Mouse (Mus musculus): Measurements from ENCODE around the gene Prpf4. TPM values are rescaled to one million over a fixed set of nuclear protein-coding genes. Genes with fewer than 3 reads are reported as not detected.

Gene Prpf4
- total RNA-seq, 4 experiments from 2014 or later: 16.9 to 18.2 (median 17.4) TPM

- no peak for DNase-seq (ENCODE audit: low spot score in 2 of 2)
These were observed 18.7 kb upstream of the Prpf4 start for GRCm38 (mm10) chr4:62389592-62390512.

- DNase-seq (ENCODE audit: low spot score in 2 of 2): no peak
These were observed 16.7 kb upstream of the Prpf4 start for GRCm38 (mm10) chr4:62391892-62392291.

- DNase-seq (ENCODE audit: low spot score in 2 of 2): no peak
These were observed 15.1 kb upstream of the Prpf4 start for GRCm38 (mm10) chr4:62393459-62393858.

- DNase-seq (ENCODE audit: low spot score in 2 of 2): no peak
These were observed 12.8 kb upstream of the Prpf4 start for GRCm38 (mm10) chr4:62395806-62396205.

GRCm38 (mm10) chr4:62397616-62398365 is 10.8 kb upstream of the Prpf4 start:
- DNase-seq (ENCODE audit: low spot score in 2 of 2): no peak

GRCm38 (mm10) chr4:62398956-62399355 is 9.6 kb upstream of the Prpf4 start:
- no peak for DNase-seq (ENCODE audit: low spot score in 2 of 2)

DNA sequence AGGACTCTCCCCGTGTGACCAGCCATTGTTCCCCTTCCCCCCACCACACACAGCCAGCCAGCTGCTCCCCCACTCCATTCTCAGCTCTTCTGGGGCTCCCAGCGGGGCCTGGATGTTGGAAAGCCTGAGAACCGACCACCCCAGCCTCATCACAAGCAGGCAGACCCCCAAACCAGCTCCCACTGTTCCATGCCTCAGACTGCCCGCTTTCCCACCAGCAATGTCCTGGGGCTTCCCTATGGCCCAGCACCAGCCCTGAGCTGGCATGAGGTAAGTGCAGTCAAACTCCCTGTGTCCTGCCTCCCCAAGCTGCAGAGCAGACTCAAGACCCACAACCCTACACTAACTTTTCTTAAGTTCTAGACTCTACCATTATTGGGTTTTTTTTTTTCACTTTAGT is 2.5 kb upstream of the Prpf4 start:
- DNase-seq (ENCODE audit: low spot score in 2 of 2): no peak

- no peak for DNase-seq (ENCODE audit: low spot score in 2 of 2)
These were observed 641 bp upstream of the Prpf4 start for GRCm38 (mm10) chr4:62407730-62408582.

DNA sequence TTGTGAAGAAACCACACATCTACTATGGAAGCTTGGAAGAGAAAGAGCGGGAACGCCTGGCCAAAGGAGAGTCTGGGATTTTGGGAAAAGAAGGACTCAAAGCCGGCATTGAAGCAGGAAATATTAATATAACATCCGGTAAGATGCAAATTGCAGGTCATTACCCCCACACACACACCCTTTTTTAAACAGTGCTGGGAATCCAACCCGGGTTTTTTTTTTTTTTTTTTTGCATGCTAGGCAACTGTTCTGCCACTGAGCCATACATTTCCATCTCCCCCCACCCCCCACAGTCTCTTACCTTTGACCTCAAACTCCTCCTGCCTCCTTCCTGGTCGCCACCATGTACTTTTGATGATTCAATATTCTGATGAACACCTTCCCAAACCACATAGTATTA is 1.0 kb downstream of the Prpf4 start:
- DNase-seq (ENCODE audit: low spot score in 2 of 2): no peak

GRCm38 (mm10) chr4:62410325-62410724 is 1.7 kb downstream of the Prpf4 start:
- no peak for DNase-seq (ENCODE audit: low spot score in 2 of 2)

GRCm38 (mm10) chr4:62411606-62412005 is 3.0 kb downstream of the Prpf4 start:
- DNase-seq (ENCODE audit: low spot score in 2 of 2): no peak

DNA sequence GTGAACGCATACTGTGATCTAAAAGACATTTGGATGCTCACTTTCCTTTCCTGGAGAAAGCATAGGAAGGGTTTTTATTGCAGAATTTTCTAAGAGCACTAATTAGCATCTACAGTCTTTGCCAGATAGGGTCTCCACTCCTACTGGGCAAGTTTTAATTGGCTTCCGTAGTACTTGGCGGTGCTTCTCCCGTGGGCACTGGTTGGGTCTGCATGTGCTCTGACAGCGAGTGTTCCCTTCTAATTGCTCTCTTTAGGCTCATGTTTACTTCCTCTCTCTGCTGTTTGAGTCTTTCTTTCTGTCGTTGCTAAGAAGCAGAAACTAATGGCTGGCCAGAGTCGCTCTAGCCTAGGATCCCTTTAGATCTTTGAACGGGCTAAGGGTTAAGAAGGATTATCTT is 9.9 kb downstream of the Prpf4 start:
- DNase-seq (ENCODE audit: low spot score in 2 of 2): no peak

DNA sequence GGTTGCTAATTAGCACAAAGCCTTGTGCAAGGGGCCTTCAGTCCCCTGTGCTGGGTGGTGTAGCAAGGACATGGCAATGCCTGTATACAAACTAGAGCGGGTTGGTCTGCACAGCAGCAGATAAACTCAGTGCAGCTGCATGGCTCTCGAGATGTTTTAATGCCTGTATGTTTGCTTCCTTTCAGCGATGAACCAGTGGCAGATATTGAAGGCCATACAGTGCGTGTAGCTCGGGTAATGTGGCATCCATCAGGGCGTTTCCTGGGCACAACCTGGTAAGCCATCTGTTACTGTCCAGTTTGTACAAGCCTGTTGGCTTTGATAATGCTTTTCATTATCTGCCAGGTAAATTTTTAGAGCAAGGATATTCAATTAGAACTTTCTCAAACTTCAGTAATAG is 10.5 kb downstream of the Prpf4 start:
- no peak for DNase-seq (ENCODE audit: low spot score in 2 of 2)

- no peak for DNase-seq (ENCODE audit: low spot score in 2 of 2)
These were observed 17.3 kb downstream of the Prpf4 start for GRCm38 (mm10) chr4:62425891-62426290.

DNA sequence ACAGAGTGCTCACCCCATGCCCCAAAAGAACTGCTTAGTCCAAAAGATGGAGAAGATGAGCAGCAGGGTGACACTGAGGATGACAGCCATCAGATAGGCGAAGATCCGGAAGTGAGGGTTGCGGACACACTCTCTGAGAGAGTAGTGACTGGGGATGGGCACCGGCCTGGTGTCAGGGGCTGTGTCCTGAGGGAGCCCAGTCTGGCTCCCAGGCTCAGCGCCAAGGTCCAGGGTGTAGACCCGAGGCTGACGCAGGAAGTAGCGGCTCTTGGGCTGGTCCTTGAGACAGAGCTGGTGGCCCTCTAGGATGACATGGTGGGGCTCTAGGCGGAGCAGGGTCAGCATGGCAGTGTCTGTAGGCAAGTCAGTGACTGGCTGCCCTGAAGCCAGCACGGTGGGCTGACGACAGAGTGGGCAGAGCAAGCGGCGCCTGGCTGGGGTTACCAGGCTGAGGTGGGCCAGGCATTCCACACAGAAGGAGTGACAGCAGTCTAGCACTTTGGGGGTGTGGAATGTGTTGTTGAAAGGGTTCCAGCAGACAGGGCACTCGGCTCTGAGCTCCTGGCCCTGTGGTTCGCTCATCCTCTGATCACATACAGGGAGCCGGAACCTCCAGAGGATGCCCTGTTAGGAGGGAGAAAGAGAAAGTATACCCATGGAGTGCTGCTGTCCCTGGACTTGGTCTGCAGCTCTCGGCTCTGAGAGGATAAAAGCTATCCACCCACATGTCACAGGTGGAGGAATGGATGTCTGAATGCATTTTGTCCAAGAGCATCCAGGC is 19.6 kb downstream of the Prpf4 start:
- no peak for DNase-seq (ENCODE audit: low spot score in 2 of 2)

DNA sequence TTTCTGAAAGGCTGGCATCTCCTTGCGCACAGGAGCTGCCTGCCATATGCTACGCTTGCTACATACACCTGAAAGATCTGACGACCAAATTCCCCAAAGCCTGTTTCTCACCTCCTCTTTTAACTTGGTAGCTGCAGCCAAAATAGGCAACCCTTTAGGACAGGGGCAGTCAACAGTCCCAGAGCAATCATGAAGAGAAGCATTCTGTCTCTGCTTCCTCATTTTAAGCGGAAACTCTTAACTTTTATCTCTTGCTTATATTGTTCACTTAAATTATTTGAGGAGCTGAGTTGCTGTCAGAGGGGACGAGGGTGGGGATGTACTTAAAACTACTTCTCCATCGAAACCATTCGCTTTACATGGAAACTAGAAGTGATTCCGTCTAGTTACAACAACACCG is 21.0 kb downstream of the Prpf4 start:
- no peak for DNase-seq (ENCODE audit: low spot score in 2 of 2)

- no peak for DNase-seq (ENCODE audit: low spot score in 2 of 2)
These were observed 22.1 kb downstream of the Prpf4 start for GRCm38 (mm10) chr4:62430678-62431077.

GRCm38 (mm10) chr4:62431522-62431921 is 22.9 kb downstream of the Prpf4 start:
- DNase-seq (ENCODE audit: low spot score in 2 of 2): no peak

GRCm38 (mm10) chr4:62433939-62434870 is 25.6 kb downstream of the Prpf4 start:
- DNase-seq (ENCODE audit: low spot score in 2 of 2): no peak

DNA sequence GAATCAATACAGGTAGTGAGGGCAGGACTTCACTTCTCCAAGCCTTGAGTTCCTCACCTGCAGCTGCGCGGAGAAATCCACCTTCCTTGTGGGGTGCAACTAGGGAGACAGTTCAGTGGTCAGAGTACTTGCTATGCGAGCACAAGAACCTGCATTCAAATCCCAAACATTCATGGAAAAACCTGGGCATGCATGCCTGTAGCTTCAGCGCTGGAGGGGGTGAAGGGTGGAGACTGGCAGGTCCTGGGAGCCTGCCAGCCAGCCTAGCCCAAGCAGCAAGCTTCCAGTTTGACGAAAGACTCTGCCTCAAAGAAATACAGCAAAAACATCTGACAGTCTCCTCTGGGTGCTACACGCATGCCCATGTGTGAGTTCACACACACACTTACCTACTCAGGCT is 26.5 kb downstream of the Prpf4 start, which contains the start of gene Rnf183:
Gene Rnf183 (minus strand): TSS at position 172 of the 400 bp plus-strand sequence.
- DNase-seq (ENCODE audit: low spot score in 2 of 2): no peak

Measured in gastrocnemius, adult 8-10 months (tissue).